Mouse (Mus musculus): ENCODE measurements around the gene Ngef. TPM values are rescaled to one million over a fixed set of nuclear protein-coding genes. Genes with fewer than 3 reads are reported as not detected.
A peak's percentile ranks its signal among the peaks of the same experiment; 100 is the strongest.

Ngef gene
- polyA plus RNA-seq, 1 experiment from 2014 or later, result 3.8 TPM

DNA sequence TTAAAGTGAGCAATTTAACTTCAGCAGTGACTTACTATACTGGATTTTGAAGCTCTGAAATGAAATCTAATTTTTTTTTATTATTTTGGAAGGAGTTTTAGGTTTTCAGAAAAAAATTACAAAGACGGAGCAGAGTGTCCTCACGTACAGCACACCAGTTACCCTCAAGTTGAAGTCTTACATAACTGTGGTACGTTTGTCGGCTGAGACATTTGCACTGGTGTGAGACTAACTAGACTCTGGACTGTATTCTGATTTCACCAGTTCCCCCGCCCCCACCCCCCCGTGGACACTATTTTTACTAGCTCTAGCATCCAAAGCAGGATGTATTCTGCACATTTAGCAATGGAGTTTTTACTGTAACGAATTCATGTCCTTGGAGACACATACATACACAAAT lies 26.9 kb upstream of the Ngef start:
- Histone ChIP-seq H3K36me3 (no peaks in the 10 kb centered on the region), H3K4me1 (no peaks in the 10 kb centered on the region), H3K27me3 (no peaks in the 10 kb centered on the region), H3K4me3 (no peak overlapping the region), H3K9ac (no peak overlapping the region), H3K4me2 (no peak overlapping the region), H3K27ac (no peak overlapping the region), H3K9me3 (no peaks in the 10 kb centered on the region)
- no peak for ATAC-seq (ENCODE audit: borderline replicate concordance, extremely low read depth, low FRiP score, low TSS enrichment)
- WGBS, result 71% methylated on average over 7 of the region's 7 CpGs

DNA sequence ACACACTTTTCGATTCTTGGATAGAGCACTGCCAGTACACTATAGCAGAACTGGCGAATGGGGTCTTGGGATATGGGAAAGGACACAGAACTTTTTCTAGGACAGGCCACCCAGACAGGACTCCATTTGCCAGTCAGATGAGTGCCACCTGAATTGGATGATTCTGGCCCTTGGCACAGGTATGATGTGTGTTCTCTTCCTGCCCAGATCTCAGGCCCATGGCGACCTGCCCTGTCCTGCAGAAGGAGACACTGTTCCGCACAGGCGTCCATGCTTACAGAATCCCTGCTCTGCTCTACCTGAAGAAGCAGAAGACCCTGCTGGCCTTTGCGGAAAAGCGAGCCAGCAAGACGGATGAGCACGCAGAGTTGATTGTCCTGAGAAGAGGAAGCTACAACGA lies 21.0 kb upstream of the Ngef start:
- Histone ChIP-seq H3K27me3 (no peaks in the 10 kb centered on the region), H3K4me3 (no peak overlapping the region), H3K9me3 (no peaks in the 10 kb centered on the region), H3K9ac (no peak overlapping the region), H3K27ac (no peak overlapping the region), H3K4me1 (no peaks in the 10 kb centered on the region), H3K4me2 (no peak overlapping the region), H3K36me3 (no peaks in the 10 kb centered on the region)
- no peak for ATAC-seq (ENCODE audit: borderline replicate concordance, extremely low read depth, low FRiP score, low TSS enrichment)
- 89% methylated on average over 10 of the region's 10 CpGs for WGBS

DNA sequence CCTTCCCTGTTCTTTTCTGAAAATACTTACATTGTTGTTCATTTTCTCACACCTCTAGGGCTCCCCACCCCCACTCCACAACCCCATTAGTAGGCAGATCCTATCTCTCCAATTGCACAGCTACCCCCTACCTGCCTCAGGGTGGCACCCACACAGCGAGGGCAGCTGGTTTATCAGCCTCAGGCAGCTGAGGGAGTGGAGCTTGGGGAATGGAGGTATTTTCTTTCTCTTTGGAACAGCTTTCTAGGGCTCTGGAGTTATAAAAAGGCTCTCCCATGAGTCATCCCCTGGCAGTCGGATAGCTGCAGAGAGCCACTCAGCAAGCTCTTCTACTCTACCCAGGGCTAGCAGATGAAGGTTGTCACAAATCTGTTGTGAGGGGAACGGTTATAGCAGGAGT lies 20.6 kb upstream of the Ngef start:
- Histone ChIP-seq H3K4me2 (no peak overlapping the region), H3K27ac (no peak overlapping the region), H3K36me3 (no peaks in the 10 kb centered on the region), H3K4me3 (no peak overlapping the region), H3K27me3 (no peaks in the 10 kb centered on the region), H3K4me1 (no peaks in the 10 kb centered on the region), H3K9ac (no peak overlapping the region), H3K9me3 (no peaks in the 10 kb centered on the region)
- WGBS, result 70% methylated on average over 3 of the region's 3 CpGs
- ATAC-seq (ENCODE audit: borderline replicate concordance, extremely low read depth, low FRiP score, low TSS enrichment), result no peak

DNA sequence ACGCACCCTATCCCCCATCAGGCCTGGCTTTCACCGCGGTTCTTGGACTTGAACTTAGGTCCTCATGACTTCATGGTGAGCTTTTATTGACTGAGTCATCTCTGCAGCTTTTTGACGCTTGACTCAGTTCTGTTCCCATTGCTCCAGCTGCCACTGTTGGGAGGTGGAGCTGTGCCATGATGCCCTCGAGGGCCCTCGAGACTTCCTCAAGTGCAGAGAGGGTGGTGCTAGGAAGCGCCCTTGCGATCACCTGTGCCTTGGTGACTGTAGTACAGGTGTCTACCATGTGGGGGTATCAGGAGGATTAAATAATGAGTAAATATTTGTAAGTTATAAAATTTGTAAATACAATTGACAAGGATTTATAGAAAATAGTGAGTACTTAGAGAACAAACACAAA lies 16.3 kb upstream of the Ngef start:
- 75% methylated on average over 8 of the region's 8 CpGs for WGBS
- H3K27ac ChIP-seq, result no peak overlapping the region
- no peaks in the 10 kb centered on the region for H3K9me3 ChIP-seq
- no peaks in the 10 kb centered on the region for H3K4me1 ChIP-seq
- H3K9ac ChIP-seq, result no peak overlapping the region
- no peaks in the 10 kb centered on the region for H3K36me3 ChIP-seq
- no peak for ATAC-seq (ENCODE audit: borderline replicate concordance, extremely low read depth, low FRiP score, low TSS enrichment)
- H3K4me2 ChIP-seq, result no peak overlapping the region
- H3K4me3 ChIP-seq, result no peak overlapping the region
- H3K27me3 ChIP-seq, result no peaks in the 10 kb centered on the region

GRCm38 (mm10) chr1:87589162-87589561 lies 15.5 kb upstream of the Ngef start:
- no peaks in the 10 kb centered on the region for H3K36me3 ChIP-seq
- H3K4me3 ChIP-seq, result no peak overlapping the region
- H3K4me2 ChIP-seq, result no peak overlapping the region
- no peak overlapping the region for H3K27ac ChIP-seq
- no peaks in the 10 kb centered on the region for H3K27me3 ChIP-seq
- no peaks in the 10 kb centered on the region for H3K4me1 ChIP-seq
- WGBS, result 87% methylated on average over 7 of the region's 7 CpGs
- no peaks in the 10 kb centered on the region for H3K9me3 ChIP-seq
- no peak overlapping the region for H3K9ac ChIP-seq
- ATAC-seq (ENCODE audit: borderline replicate concordance, extremely low read depth, low FRiP score, low TSS enrichment), result no peak

- WGBS, result 20% methylated on average over 3 of the region's 3 CpGs
- no peaks in the 10 kb centered on the region for H3K27me3 ChIP-seq
- no peaks in the 10 kb centered on the region for H3K36me3 ChIP-seq
- no peak overlapping the region for H3K4me2 ChIP-seq
- H3K4me1 ChIP-seq, result no peaks in the 10 kb centered on the region
- no peaks in the 10 kb centered on the region for H3K9me3 ChIP-seq
- ATAC-seq (ENCODE audit: borderline replicate concordance, extremely low read depth, low FRiP score, low TSS enrichment), result no peak
- no peak overlapping the region for H3K4me3 ChIP-seq
- no peak overlapping the region for H3K9ac ChIP-seq
- H3K27ac ChIP-seq, result no peak overlapping the region
Measured at GRCm38 (mm10) chr1:87580824-87581223, 7.2 kb upstream of the Ngef start.

GRCm38 (mm10) chr1:87578965-87579364 lies 5.3 kb upstream of the Ngef start:
- no peak overlapping the region for H3K4me3 ChIP-seq
- peaks cover 12% of the 10 kb centered on the region for H3K4me1 ChIP-seq
- no peak overlapping the region for H3K4me2 ChIP-seq
- WGBS, result 85% methylated on average over 6 of the region's 6 CpGs
- H3K9ac ChIP-seq, result no peak overlapping the region
- no peaks in the 10 kb centered on the region for H3K9me3 ChIP-seq
- ATAC-seq (ENCODE audit: borderline replicate concordance, extremely low read depth, low FRiP score, low TSS enrichment), result no peak
- no peaks in the 10 kb centered on the region for H3K36me3 ChIP-seq
- no peak overlapping the region for H3K27ac ChIP-seq
- no peaks in the 10 kb centered on the region for H3K27me3 ChIP-seq

DNA sequence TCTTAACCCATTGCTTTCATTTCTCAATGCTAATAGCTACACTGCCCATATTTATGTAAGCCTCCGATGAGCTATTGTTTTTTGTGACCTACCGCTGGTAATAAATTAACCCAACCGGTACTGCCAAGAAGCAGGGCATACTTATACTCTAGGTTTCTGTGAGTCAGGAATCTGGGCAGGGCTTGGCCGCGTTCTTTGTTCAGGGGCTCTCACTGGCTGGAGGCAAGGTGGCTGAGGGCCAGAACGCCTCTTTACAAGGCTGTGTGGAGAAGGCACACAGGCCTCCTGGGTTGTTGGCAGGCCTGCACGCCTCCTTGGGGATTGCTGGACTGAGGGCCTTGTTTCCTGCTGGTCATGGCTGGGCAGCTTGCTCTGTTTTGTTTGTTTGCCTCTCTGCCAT lies 1.1 kb upstream of the Ngef start:
- no peaks in the 10 kb centered on the region for H3K36me3 ChIP-seq
- H3K9me3 ChIP-seq, result no peaks in the 10 kb centered on the region
- peak overlapping the region; percentile 25; the same call in 1 of the 2 replicates for H3K4me2 ChIP-seq
- H3K4me3 ChIP-seq, result no peak overlapping the region
- H3K4me1 ChIP-seq, result peaks cover 27% of the 10 kb centered on the region
- no peaks in the 10 kb centered on the region for H3K27me3 ChIP-seq
- H3K9ac ChIP-seq, result no peak overlapping the region
- H3K27ac ChIP-seq, result peak overlapping the region; percentile 89
- 26% methylated on average over 7 of the region's 7 CpGs for WGBS
- peak; percentile 92 for ATAC-seq (ENCODE audit: borderline replicate concordance, extremely low read depth, low FRiP score, low TSS enrichment)

DNA sequence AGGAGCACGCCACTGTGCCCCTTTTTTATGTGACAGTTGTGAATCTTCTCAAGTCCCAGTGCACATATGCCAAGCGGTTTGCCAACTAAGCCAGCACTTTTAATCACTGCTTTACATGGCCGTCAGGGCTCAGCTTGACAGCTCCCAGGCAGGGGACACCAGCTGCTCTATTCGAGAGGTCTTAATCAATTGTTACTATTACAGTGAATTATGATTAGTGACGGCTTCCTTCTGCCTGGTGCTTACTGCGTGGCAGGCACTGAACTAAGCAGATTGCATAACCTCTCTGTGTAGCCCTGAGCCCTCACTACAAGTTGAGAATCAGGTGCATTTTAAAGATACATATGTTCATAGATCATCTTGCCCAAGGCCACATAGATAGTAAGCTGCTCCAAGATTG lies 683 bp upstream of the Ngef start:
- 48% methylated on average over 6 of the region's 6 CpGs for WGBS
- Histone ChIP-seq H3K9ac (no peak overlapping the region), H3K4me2 (peak overlapping the region; percentile 25; the same call in 1 of the 2 replicates), H3K36me3 (no peaks in the 10 kb centered on the region), H3K27me3 (no peaks in the 10 kb centered on the region), H3K27ac (peak overlapping the region; percentile 89), H3K4me1 (peaks cover 27% of the 10 kb centered on the region), H3K4me3 (no peak overlapping the region), H3K9me3 (no peaks in the 10 kb centered on the region)
- ATAC-seq (ENCODE audit: borderline replicate concordance, extremely low read depth, low FRiP score, low TSS enrichment), result peak; percentile 40

DNA sequence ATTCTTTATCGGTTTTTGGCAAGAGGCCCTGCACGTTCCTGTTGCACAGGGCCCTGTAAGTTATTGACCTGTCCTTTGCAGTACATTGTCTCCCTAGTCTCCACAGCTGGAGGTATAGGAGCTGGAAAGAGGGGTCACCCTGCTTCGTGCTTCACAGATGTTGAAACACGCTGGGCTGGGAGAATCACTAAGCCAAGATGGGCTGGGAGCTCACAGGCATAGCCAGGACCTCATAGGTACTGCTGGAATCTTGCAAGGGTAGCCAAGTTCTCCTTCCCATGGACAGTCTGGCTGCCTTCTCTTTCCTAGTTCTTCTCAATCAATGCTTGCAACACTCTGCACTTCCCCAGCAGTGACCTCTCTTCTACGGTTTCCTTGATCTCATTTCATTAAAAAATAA lies 409 bp downstream of the Ngef start:
- Histone ChIP-seq H3K9ac (no peak overlapping the region), H3K4me2 (peak overlapping the region; percentile 25), H3K36me3 (no peaks in the 10 kb centered on the region), H3K27me3 (no peaks in the 10 kb centered on the region), H3K27ac (peak overlapping the region; percentile 89), H3K4me3 (no peak overlapping the region), H3K4me1 (peaks cover 27% of the 10 kb centered on the region), H3K9me3 (no peaks in the 10 kb centered on the region)
- WGBS, result 58% methylated on average over 5 of the region's 5 CpGs
- no peak for ATAC-seq (ENCODE audit: borderline replicate concordance, extremely low read depth, low FRiP score, low TSS enrichment)

GRCm38 (mm10) chr1:87568398-87568797 lies 5.3 kb downstream of the Ngef start:
- Histone ChIP-seq H3K4me3 (no peak overlapping the region), H3K4me2 (no peak overlapping the region), H3K4me1 (peaks cover 9% of the 10 kb centered on the region; the same call in 1 of the 2 replicates), H3K9ac (no peak overlapping the region), H3K36me3 (no peaks in the 10 kb centered on the region), H3K27me3 (no peaks in the 10 kb centered on the region; the same call in 1 of the 2 replicates), H3K9me3 (no peaks in the 10 kb centered on the region), H3K27ac (no peak overlapping the region)
- ATAC-seq (ENCODE audit: borderline replicate concordance, extremely low read depth, low FRiP score, low TSS enrichment), result no peak
- 30% methylated on average over 6 of the region's 6 CpGs for WGBS

GRCm38 (mm10) chr1:87565760-87566159 lies 7.9 kb downstream of the Ngef start:
- no peak overlapping the region for H3K4me2 ChIP-seq
- 76% methylated on average over 7 of the region's 8 CpGs for WGBS
- H3K9me3 ChIP-seq, result no peaks in the 10 kb centered on the region
- no peak overlapping the region for H3K4me3 ChIP-seq
- H3K4me1 ChIP-seq, result no peaks in the 10 kb centered on the region
- H3K9ac ChIP-seq, result no peak overlapping the region
- no peak overlapping the region for H3K27ac ChIP-seq
- H3K36me3 ChIP-seq, result no peaks in the 10 kb centered on the region
- no peaks in the 10 kb centered on the region; the same call in 1 of the 2 replicates for H3K27me3 ChIP-seq
- no peak for ATAC-seq (ENCODE audit: borderline replicate concordance, extremely low read depth, low FRiP score, low TSS enrichment)

GRCm38 (mm10) chr1:87562967-87563366 lies 10.7 kb downstream of the Ngef start:
- H3K9ac ChIP-seq, result no peak overlapping the region
- H3K27me3 ChIP-seq, result no peaks in the 10 kb centered on the region; the same call in 1 of the 2 replicates
- H3K9me3 ChIP-seq, result no peaks in the 10 kb centered on the region
- H3K27ac ChIP-seq, result no peak overlapping the region
- H3K4me3 ChIP-seq, result no peak overlapping the region
- no peak for ATAC-seq (ENCODE audit: borderline replicate concordance, extremely low read depth, low FRiP score, low TSS enrichment)
- H3K4me1 ChIP-seq, result no peaks in the 10 kb centered on the region
- WGBS, result 70% methylated on average over 3 of the region's 3 CpGs
- H3K4me2 ChIP-seq, result no peak overlapping the region
- H3K36me3 ChIP-seq, result no peaks in the 10 kb centered on the region
